Mouse (Mus musculus): ENCODE results near the gene Sptbn4. TPM values are rescaled to one million over a fixed set of nuclear protein-coding genes. Genes with fewer than 3 reads are reported as not detected.
"Not testable (repeated sequence)": the region's sequence is repeated elsewhere in the genome, so short reads cannot be mapped to it uniquely, and the experiment has no call there.

Sptbn4 gene
- 0.09 and 0.12 TPM in 2 replicates for polyA plus RNA-seq (2012; rRNA removed)

DNA sequence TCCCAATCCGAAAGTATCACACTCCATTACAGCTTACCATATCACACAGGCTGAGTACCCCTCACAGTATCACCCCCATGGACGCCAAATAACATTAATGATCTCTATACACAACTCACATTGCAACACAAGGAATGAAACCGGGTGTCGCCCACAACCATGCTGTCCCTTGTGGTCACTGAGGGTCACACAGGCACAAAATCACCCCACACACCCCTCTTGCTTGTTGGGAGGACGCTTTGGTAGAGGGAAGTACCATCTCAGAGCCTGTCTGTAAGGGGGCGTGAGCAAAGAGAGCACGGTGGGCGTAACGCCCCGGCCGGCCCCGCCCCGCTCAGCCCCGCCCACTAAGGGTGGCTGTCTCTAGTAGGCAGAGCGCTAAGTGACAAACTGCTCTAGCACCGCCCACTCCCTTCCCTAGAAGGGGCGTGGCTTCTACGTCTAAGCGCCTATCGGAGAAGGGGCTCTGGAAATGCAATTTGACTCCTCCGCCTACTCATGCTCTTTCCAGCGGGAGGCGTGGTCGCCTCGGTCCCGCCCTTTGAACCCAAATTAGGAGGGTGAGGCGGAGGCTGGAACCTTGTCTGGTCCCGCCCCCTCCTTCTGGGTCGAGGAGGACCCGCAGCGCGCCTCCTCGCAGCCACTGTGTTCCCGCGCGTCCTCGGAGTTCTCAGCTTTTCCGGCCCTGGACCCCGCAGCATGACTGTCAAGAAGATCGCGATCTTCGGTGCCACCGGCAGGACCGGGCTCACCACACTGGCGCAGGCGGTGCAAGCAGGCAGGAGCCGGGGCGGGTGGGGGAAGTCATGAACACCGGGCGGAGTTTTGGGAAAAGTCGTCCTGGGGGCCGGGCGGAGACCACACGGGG is at the start of gene Sptbn4, which contains the start of gene Blvrb:
Sptbn4 (minus strand) TSS at position 268 of the 868 bp plus-strand sequence.
Blvrb (plus strand) TSS at position 560 of the 868 bp plus-strand sequence.
- 2% methylated on average over 54 of the region's 54 CpGs for WGBS
- Histone ChIP-seq H3K27ac (ENCODE audit: insufficient read depth, low read depth, low read length) (no peak within 1 kb of the TSS), H3K4me1 (ENCODE audit: control insufficient read depth, insufficient read depth, low read length) (no peaks in the 10 kb centered on the region; the same call in 1 of the 2 replicates), H3K27me3 (replicated peaks; ENCODE audit: control insufficient read depth, insufficient read depth, low read length) (no peaks in the 10 kb centered on the region), H3K36me3 (ENCODE audit: control insufficient read depth, insufficient read depth, low read length) (no peaks in the 10 kb centered on the region), H3K4me3 (ENCODE audit: insufficient read depth, low read depth, low read length) (peak within 1 kb of the TSS; percentile 69)
- TF ChIP-seq CTCF (conservative IDR thresholded peaks at IDR 0.05; ENCODE audit: insufficient read depth, insufficient read length, low read depth, low read length): peak; percentile 29; the same call in 1 of the 2 replicates
- peak; percentile 43 for TF ChIP-seq POLR2A (IDR thresholded peaks at IDR 0.05; ENCODE audit: low read depth, low read length)
- DNase-seq: peak; percentile 99

DNA sequence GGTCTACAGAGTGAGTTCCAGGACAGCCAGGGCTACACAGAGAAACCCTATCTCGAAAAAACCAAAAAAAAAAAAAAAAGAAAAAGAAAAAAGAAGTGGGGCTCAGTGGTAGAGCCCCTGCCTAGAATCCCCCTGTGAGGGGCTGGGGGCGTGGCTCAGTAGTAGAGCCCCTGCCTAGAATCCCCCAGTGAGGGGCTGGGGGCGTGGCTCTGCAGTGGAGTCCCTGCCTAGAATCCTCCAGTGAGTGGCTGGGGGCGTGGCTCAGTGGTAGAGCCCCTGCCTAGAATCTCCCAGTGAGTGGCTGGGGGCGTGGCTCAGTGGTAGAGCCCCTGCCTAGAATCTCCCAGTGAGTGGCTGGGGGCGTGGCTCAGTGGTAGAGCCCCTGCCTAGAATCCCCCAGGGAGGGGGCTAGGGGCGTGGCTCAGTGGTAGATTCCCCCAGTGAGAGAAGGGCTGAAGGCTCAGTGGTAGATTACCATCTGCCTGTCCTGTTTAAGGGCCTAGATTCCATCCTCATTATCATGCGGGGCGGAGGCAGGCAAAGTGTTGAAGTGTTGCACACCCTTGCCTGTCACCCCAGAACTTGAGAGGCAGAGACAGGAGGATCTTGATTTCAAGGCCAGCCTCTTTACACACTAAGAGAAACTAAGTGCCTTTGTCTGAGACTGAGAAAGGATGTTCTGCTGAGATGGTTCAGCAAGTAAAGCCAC is 47.3 kb upstream of the Sptbn4 start:
- DNase-seq; H3K27ac ChIP-seq (ENCODE audit: insufficient read depth, low read depth, low read length); H3K36me3 ChIP-seq (ENCODE audit: control insufficient read depth, insufficient read depth, low read length); H3K4me3 ChIP-seq (ENCODE audit: insufficient read depth, low read depth, low read length); H3K4me1 ChIP-seq (ENCODE audit: control insufficient read depth, insufficient read depth, low read length); H3K27me3 ChIP-seq (replicated peaks; ENCODE audit: control insufficient read depth, insufficient read depth, low read length): not testable (repeated sequence)
- WGBS: 93% methylated on average over 9 of the region's 9 CpGs

DNA sequence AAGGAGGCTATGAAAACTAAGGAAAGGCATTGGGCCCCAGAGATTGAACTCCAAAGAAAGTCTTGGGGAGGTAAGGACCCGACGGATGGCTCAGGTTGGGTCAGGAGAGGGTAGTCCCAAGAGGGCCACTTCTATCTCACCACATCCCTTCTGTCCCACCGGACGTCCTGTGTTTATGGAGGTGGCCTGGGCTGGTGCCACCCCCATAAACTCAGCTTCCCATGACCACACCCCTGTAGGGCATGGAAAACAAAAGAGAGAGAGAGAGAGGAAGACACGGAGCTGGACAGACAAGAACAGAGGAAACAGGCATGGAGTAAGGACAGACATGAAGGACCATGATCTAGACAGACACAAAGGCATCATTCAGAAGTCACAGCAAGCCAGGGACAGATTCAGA is 46.0 kb upstream of the Sptbn4 start:
- Histone ChIP-seq H3K36me3 (ENCODE audit: control insufficient read depth, insufficient read depth, low read length) (no peaks in the 10 kb centered on the region; the same call in 1 of the 2 replicates), H3K4me1 (ENCODE audit: control insufficient read depth, insufficient read depth, low read length) (peaks cover 9% of the 10 kb centered on the region), H3K27me3 (replicated peaks; ENCODE audit: control insufficient read depth, insufficient read depth, low read length) (no peaks in the 10 kb centered on the region), H3K27ac (ENCODE audit: insufficient read depth, low read depth, low read length) (no peak overlapping the region), H3K4me3 (ENCODE audit: insufficient read depth, low read depth, low read length) (no peak overlapping the region)
- no peak for DNase-seq
- 75% methylated on average over 5 of the region's 5 CpGs for WGBS
- TF ChIP-seq CTCF (conservative IDR thresholded peaks at IDR 0.05; ENCODE audit: insufficient read depth, insufficient read length, low read depth, low read length): no peak
- no peak for TF ChIP-seq POLR2A (IDR thresholded peaks at IDR 0.05; ENCODE audit: low read depth, low read length)

- no peak for DNase-seq
- TF ChIP-seq CTCF (conservative IDR thresholded peaks at IDR 0.05; ENCODE audit: insufficient read depth, insufficient read length, low read depth, low read length) (no peak), POLR2A (IDR thresholded peaks at IDR 0.05; ENCODE audit: low read depth, low read length) (no peak)
- H3K4me1 ChIP-seq (ENCODE audit: control insufficient read depth, insufficient read depth, low read length): peaks cover 13% of the 10 kb centered on the region
- no peak overlapping the region for H3K27ac ChIP-seq (ENCODE audit: insufficient read depth, low read depth, low read length)
- no peak overlapping the region for H3K4me3 ChIP-seq (ENCODE audit: insufficient read depth, low read depth, low read length)
- H3K36me3 ChIP-seq (ENCODE audit: control insufficient read depth, insufficient read depth, low read length): no peaks in the 10 kb centered on the region; the same call in 1 of the 2 replicates
- H3K27me3 ChIP-seq (replicated peaks; ENCODE audit: control insufficient read depth, insufficient read depth, low read length): no peaks in the 10 kb centered on the region
- WGBS: 62% methylated on average over 3 of the region's 3 CpGs
Observed at GRCm38 (mm10) chr7:27493022-27493421, 45.5 kb upstream of the Sptbn4 start.

DNA sequence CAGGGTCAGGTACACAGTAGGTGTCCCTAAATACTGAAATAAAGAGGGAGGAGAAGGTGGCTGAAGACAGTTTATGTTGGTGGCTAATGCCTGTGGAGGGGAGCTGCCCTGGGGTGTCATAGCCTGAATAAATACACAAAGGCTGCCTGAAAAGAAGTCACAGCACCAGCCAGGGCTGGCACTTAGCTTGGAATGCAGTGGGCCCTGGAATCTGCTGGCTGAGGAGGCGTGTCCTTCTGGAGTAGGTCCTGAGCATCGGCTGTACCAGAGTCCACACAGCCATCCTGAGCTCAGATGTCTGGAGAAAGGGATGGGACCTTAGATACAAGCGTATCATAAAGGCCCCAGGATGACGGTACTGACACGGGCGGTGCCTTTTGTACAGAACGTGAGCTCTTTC is 44.4 kb upstream of the Sptbn4 start:
- WGBS: 61% methylated on average over 7 of the region's 7 CpGs
- no peak for TF ChIP-seq POLR2A (IDR thresholded peaks at IDR 0.05; ENCODE audit: low read depth, low read length)
- Histone ChIP-seq H3K4me3 (ENCODE audit: insufficient read depth, low read depth, low read length) (no peak overlapping the region), H3K4me1 (ENCODE audit: control insufficient read depth, insufficient read depth, low read length) (peaks cover 14% of the 10 kb centered on the region), H3K36me3 (ENCODE audit: control insufficient read depth, insufficient read depth, low read length) (no peaks in the 10 kb centered on the region; the same call in 1 of the 2 replicates), H3K27ac (ENCODE audit: insufficient read depth, low read depth, low read length) (peak overlapping the region; percentile 83), H3K27me3 (replicated peaks; ENCODE audit: control insufficient read depth, insufficient read depth, low read length) (no peaks in the 10 kb centered on the region)
- peak; percentile 61 for DNase-seq

DNA sequence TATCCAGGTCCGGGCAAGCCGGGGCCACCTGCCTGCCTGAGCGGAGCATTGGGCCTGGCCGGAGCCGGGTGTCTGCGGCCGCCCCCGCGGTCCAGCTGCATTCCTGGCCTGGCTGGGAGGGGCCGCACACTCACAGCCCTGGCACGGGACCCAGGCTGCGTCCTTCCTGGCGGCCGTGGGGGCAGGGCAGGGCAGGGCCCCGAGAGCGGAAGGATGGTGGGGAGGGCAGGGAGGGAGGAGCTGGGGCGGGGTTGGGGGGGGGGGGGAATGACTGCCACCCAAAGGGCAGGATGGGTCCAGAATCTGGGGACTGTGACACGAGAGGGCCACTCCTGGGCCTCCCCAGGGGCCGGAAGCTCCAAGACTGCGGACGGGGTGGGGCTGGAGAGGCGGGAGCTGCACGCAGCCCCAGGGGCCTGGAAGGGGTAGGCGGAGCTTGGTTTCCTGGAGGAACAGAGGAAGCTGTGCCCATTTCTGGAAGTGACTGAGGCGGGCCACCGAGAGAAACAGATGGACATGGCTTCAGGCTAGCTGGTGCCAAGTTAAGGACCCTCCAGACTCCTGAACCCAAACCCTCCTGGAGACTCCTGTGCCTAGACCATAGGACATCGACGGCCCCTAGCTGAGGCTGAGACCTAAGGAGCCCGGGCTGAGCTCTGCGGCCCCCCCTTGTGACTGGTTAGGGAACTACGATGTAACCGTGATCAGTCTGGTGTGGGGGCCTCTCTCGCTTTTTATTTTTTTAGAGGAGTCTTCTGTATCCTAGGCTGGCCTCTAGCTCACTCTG is 43.2 kb upstream of the Sptbn4 start:
- Histone ChIP-seq H3K27ac (ENCODE audit: insufficient read depth, low read depth, low read length) (peak overlapping the region; percentile 87), H3K4me1 (ENCODE audit: control insufficient read depth, insufficient read depth, low read length) (peaks cover 14% of the 10 kb centered on the region), H3K27me3 (replicated peaks; ENCODE audit: control insufficient read depth, insufficient read depth, low read length) (no peaks in the 10 kb centered on the region), H3K36me3 (ENCODE audit: control insufficient read depth, insufficient read depth, low read length) (no peaks in the 10 kb centered on the region; the same call in 1 of the 2 replicates), H3K4me3 (ENCODE audit: insufficient read depth, low read depth, low read length) (peak overlapping the region; percentile 38)
- peak; percentile 98 for DNase-seq
- TF ChIP-seq CTCF (conservative IDR thresholded peaks at IDR 0.05; ENCODE audit: insufficient read depth, insufficient read length, low read depth, low read length) (peak; percentile 58), POLR2A (IDR thresholded peaks at IDR 0.05; ENCODE audit: low read depth, low read length) (peak; percentile 37)
- 1% methylated on average over 33 of the region's 33 CpGs for WGBS
